Mouse (Mus musculus): Measurements from ENCODE around the gene Eef1akmt3. TPM values are rescaled to one million over a fixed set of nuclear protein-coding genes. Genes with fewer than 3 reads are reported as not detected.
"Not testable (repeated sequence)": the region's sequence is repeated elsewhere in the genome, so short reads cannot be mapped to it uniquely, and the experiment has no call there.

Gene Eef1akmt3
- total RNA-seq, 2 experiments from 2014 or later, result 0.19 TPM; not detected in 1

GRCm38 (mm10) chr10:127072969-127073368 lies 31.7 kb upstream of the Eef1akmt3 start:
- DNase-seq (ENCODE audit: low spot score in 2 of 2); intact Hi-C loops (cut with DNase I): not testable (repeated sequence)

GRCm38 (mm10) chr10:127072270-127072669 lies 31.0 kb upstream of the Eef1akmt3 start:
- intact Hi-C loops (cut with DNase I), result not testable (repeated sequence)

DNA sequence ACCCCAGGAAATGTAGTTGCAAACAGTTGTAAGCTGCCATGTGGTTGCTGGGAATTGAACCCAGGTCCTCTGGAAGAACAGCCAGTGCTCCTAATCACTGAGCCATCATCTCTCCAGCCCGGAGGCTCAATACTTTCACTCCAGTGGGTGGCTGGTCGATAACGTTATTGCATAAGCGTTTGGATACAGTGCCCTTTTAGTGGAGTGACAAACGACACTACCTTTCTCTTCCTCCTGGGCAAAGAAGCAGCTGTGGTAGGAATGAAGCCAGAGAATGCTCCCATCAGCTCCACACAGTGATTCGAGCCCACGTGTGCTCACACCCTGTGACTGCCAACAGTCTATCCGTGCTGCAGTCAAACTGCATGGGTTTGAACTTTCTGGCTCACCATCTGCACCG lies 29.9 kb upstream of the Eef1akmt3 start:
- DNase-seq (ENCODE audit: low spot score in 2 of 2), result no peak
- intact Hi-C loops (cut with DNase I), result no loop called here

More at GRCm38 (mm10) chr10:127072270-127072669, 31.0 kb upstream of the Eef1akmt3 start:
- not testable (repeated sequence) for DNase-seq (ENCODE audit: low spot score in 2 of 2)

- peak; percentile 95 to 97 for DNase-seq (ENCODE audit: low spot score in 2 of 2)
- intact Hi-C loops (cut with DNase I), result no loop called here
Measured at GRCm38 (mm10) chr10:127070190-127071121, 29.1 kb upstream of the Eef1akmt3 start, which contains the start of gene Tspan31. Gene Tspan31 (minus strand): TSS chr10:127070264.

DNA sequence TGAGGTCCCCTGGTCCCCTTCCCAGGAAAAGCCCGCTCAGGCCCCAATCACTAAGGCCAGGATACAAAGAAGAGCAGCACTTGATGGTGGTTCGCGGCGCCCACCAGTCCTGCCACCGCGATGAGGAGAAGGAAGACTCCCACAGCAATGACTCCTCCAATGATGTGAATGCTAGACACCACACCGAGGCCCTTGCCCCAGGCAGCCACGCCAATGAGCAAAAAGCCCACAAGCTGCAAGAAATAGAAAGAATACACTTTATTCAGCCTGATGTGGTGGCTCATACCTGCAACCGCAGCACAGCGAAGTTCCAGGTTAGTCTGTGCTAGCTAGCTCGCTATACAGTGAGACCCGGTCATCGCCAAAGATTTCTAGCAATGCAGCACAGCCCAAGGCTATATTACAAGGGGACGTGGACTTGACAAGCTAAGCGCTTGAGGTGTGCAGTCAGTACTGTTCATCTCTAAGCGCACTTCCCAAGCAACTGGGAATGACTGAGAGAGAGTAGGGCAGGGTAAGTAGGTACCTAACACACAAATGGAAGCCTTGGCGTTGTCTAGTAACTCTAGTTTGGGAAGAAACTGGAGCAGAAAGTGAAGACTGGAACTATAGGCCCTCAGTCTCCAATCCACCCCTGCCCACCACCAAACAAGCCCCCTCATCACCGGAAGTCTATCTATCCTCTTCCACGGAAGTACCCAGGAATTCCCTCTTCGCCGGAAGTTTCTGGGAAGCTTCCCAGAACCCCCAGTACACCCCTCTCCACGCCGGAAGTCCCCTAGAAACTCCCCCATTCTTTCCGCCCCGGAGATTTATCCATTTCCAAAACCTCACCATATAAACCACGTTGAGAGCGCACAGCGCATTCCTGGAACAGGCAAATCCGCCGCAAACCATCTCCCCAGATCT lies 28.2 kb upstream of the Eef1akmt3 start:
- no peak for DNase-seq (ENCODE audit: low spot score in 2 of 2)
- intact Hi-C loops (cut with DNase I), result no loop called here

GRCm38 (mm10) chr10:127068360-127069038 lies 27.2 kb upstream of the Eef1akmt3 start:
- intact Hi-C loops (cut with DNase I), result no loop called here
- no peak for DNase-seq (ENCODE audit: low spot score in 2 of 2)

- no peak for DNase-seq (ENCODE audit: low spot score in 2 of 2)
- intact Hi-C loops (cut with DNase I), result no loop called here
Measured at GRCm38 (mm10) chr10:127066519-127067018, 25.3 kb upstream of the Eef1akmt3 start.

DNA sequence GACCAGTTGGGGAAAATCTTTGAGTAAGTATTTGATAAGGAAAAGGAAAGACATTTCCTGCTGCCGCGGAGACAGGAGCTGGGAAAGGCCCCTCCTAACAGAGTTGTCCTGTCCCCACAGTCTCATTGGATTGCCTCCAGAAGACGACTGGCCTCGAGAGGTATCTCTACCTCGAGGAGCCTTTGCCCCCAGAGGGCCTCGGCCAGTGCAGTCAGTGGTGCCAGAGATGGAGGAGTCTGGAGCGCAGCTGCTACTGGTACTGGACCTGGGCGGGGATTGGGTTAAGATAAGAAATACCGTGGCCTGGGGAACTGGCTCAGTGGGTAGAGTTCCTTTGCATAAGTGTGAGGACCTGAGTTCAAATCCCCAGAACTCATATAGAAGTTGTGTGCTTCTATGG lies 24.7 kb upstream of the Eef1akmt3 start:
- intact Hi-C loops (cut with DNase I), result no loop called here
- no peak for DNase-seq (ENCODE audit: low spot score in 2 of 2)

GRCm38 (mm10) chr10:127063913-127064870 lies 22.9 kb upstream of the Eef1akmt3 start:
- intact Hi-C loops (cut with DNase I), result no loop called here
- DNase-seq (ENCODE audit: low spot score in 2 of 2), result no peak

DNA sequence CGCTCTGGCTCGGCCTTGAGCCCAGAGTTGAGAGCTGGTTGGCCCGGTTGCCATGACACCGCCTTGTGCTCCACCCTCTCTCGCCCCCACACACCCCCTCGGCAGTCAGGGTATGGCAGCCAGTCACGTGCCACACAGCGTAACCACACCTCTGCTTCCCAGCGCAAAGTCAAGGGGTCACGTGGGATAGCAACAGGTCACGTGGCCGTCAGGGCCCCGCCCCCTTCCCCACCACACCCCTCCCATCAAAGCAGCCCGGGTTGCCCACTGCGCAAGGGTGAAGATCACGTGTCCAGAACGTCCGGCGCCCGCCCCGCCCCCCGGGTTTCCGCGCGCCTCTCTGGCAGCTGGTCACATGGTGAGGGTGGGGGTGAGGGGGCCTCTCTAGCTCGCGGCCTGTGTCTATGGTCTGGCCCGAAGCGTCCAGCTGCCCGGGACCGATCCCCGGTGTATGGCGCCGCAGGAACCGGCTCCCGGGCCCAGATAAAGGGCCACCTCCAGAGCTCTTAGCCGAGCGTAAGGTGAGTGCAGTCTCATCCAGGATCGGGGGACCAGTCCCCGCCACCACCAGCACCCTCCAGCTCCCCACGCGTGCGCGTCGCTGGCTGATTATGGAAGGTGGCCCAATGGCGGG lies 22.0 kb upstream of the Eef1akmt3 start, which contains the start of gene Cdk4:
TSS of gene Cdk4 (plus strand) at position 296 of the 634 bp plus-strand sequence.
- intact Hi-C loops (cut with DNase I), result no loop called here
- DNase-seq (ENCODE audit: low spot score in 2 of 2), result peak; percentile 99

- intact Hi-C loops (cut with DNase I), result no loop called here
Measured at GRCm38 (mm10) chr10:127062503-127062902, 21.2 kb upstream of the Eef1akmt3 start.

GRCm38 (mm10) chr10:127062101-127062500 lies 20.8 kb upstream of the Eef1akmt3 start:
- DNase-seq (ENCODE audit: low spot score in 2 of 2); intact Hi-C loops (cut with DNase I): not testable (repeated sequence)

More at GRCm38 (mm10) chr10:127062503-127062902, 21.2 kb upstream of the Eef1akmt3 start:
- DNase-seq (ENCODE audit: low spot score in 2 of 2), result no peak

DNA sequence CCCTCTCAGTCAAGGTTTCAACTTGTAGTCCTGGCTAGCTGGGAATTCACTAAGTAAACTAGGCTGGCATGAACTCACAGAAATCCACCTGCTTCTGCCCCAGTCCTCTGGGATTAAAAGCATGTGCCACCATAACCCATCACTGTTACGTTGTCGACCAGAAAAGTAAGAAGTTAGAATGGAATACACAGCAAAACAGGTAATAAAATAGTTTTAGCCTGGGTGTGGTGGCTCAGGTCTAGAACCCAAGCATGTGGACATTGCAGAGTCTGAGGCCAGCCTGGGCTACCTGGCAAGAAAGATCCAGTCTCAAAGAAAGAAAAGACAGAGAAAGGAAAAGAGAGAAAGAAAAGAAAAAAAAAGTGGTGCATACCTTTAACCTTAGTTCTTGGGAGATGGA lies 20.2 kb upstream of the Eef1akmt3 start:
- intact Hi-C loops (cut with DNase I), result no loop called here
- DNase-seq (ENCODE audit: low spot score in 2 of 2), result no peak

GRCm38 (mm10) chr10:127061085-127061484 lies 19.8 kb upstream of the Eef1akmt3 start:
- intact Hi-C loops (cut with DNase I), result no loop called here
- DNase-seq (ENCODE audit: low spot score in 2 of 2), result peak in 1 of 2 experiments; percentile 61

GRCm38 (mm10) chr10:127059968-127060916 lies 18.9 kb upstream of the Eef1akmt3 start, which contains the start of gene March9:
Gene March9 (minus strand): TSS chr10:127060184.
- peak; percentile 70 to 77 for DNase-seq (ENCODE audit: low spot score in 2 of 2)
- intact Hi-C loops (cut with DNase I), result no loop called here

Measured in left cerebral cortex, postnatal 14 days (tissue).